Mouse (Mus musculus) brain, embryonic 18.5 days (tissue): ENCODE data around the gene Qtrt1.
"Not testable (repeated sequence)": the region's sequence is repeated elsewhere in the genome, so short reads cannot be mapped to it uniquely, and the experiment has no call there.

Source experiments
- DNase-seq: peaks from one replicate; pipeline ENCODE4 v3.0.0-alpha.2; 2012; ENCODE audit warnings: low read depth, low spot score

Gene Qtrt1

GRCm38 (mm10) chr9:21450270-21450669, 38.6 kb downstream of the Qtrt1 start:
- DNase-seq, result no peak

- DNase-seq, result no peak
Observed at GRCm38 (mm10) chr9:21451391-21451790, 39.8 kb downstream of the Qtrt1 start.

- no peak for DNase-seq
Observed at GRCm38 (mm10) chr9:21451870-21452269, 40.2 kb downstream of the Qtrt1 start.

- no peak for DNase-seq
Observed at GRCm38 (mm10) chr9:21453003-21453402, 41.4 kb downstream of the Qtrt1 start.

GRCm38 (mm10) chr9:21453459-21453858, 41.8 kb downstream of the Qtrt1 start:
- no peak for DNase-seq

- DNase-seq, result no peak
Observed at GRCm38 (mm10) chr9:21454556-21454955, 42.9 kb downstream of the Qtrt1 start.

GRCm38 (mm10) chr9:21455103-21455770, 43.6 kb downstream of the Qtrt1 start:
- DNase-seq, result no peak

- no peak for DNase-seq
Observed at GRCm38 (mm10) chr9:21456246-21456929, 44.8 kb downstream of the Qtrt1 start.

- DNase-seq, result no peak
Observed at GRCm38 (mm10) chr9:21456930-21457634, 45.4 kb downstream of the Qtrt1 start.

GRCm38 (mm10) chr9:21458821-21459220, 47.2 kb downstream of the Qtrt1 start:
- DNase-seq, result no peak

GRCm38 (mm10) chr9:21460400-21460940, 48.8 kb downstream of the Qtrt1 start:
- DNase-seq, result no peak

- no peak for DNase-seq
Observed at GRCm38 (mm10) chr9:21463138-21463590, 51.5 kb downstream of the Qtrt1 start.

- no peak for DNase-seq
Observed at GRCm38 (mm10) chr9:21463766-21464564, 52.3 kb downstream of the Qtrt1 start.

- DNase-seq, result not testable (repeated sequence)
Observed at GRCm38 (mm10) chr9:21464565-21464928, 52.9 kb downstream of the Qtrt1 start.

GRCm38 (mm10) chr9:21469032-21470024, 57.7 kb downstream of the Qtrt1 start:
- DNase-seq, result no peak
